Mouse (Mus musculus) liver, embryonic 13.5 days (tissue): ENCODE data around the gene Nudt4. TPM values are rescaled to one million over a fixed set of nuclear protein-coding genes. Genes with fewer than 3 reads are reported as not detected.

Source experiments
- ATAC-seq: fragments of 200-750 bp; cut with Nextera tagmentation; 2 replicates; pipeline ENCODE4 v1.8.0; 2017; ENCODE audit warnings: low read depth, mild to moderate bottlenecking, moderate number of reproducible peaks, moderate library complexity
- DNase-seq: peaks from one replicate; pipeline ENCODE4 v3.0.0; 2022
- H3K27ac ChIP-seq: fragments of 300-500 bp; sonication (generic); 2 replicates; pipeline ENCODE4 v1.5.1; 2015; ENCODE audit warnings: moderate library complexity, mild to moderate bottlenecking, inconsistent platforms
- H3K27me3 ChIP-seq: fragments of 300-500 bp; sonication (generic); 2 replicates; pipeline ENCODE4 v1.6.1; 2015; ENCODE audit warnings: mild to moderate bottlenecking, inconsistent platforms
- H3K36me3 ChIP-seq: fragments of 300-500 bp; sonication (generic); 2 replicates; pipeline ENCODE4 v1.6.1; 2015; ENCODE audit warnings: mild to moderate bottlenecking, inconsistent platforms
- H3K4me1 ChIP-seq: fragments of 300-500 bp; sonication (generic); replicated peaks from 2 replicates; pipeline ENCODE4 v1.6.1; 2015; ENCODE audit warnings: inconsistent platforms
- H3K4me2 ChIP-seq: fragments of 300-500 bp; sonication (generic); 2 replicates; pipeline ENCODE4 v1.6.1; 2015; ENCODE audit warnings: inconsistent platforms, mild to moderate bottlenecking, moderate library complexity
- H3K4me3 ChIP-seq: fragments of 300-500 bp; sonication (generic); replicated peaks from 2 replicates; pipeline ENCODE4 v1.5.1; 2015; ENCODE audit warnings: mild to moderate bottlenecking, inconsistent platforms
- H3K9ac ChIP-seq: fragments of 300-500 bp; sonication (generic); 2 replicates; pipeline ENCODE4 v1.6.1; 2015; ENCODE audit warnings: mild to moderate bottlenecking, inconsistent platforms
- H3K9me3 ChIP-seq: fragments of 300-500 bp; sonication (generic); replicated peaks from 2 replicates; pipeline ENCODE4 v1.6.1; 2016; ENCODE audit warnings: inconsistent platforms
- WGBS: fragments of 180-500 bp; shearing (Covaris S2); methylation state at CpG from one replicate; pipeline ENCODE4 v1.1.7; 2015; ENCODE audit not compliant: insufficient replicate concordance; 5-methylcytosine and 5-hydroxymethylcytosine counted together
- polyA plus RNA-seq: library from polyadenylated mRNA; unstranded; fragments of >200 nt; fragmentation: Nextera tagmentation; extraction: Ambion mirVana; gene quantifications from 2 replicates; pipeline ENCODE4 v1.2.1, GENCODE M21; 2015

The Nudt4 gene
- 81.7 and 96.5 TPM in 2 replicates for polyA plus RNA-seq

GRCm38 (mm10) chr10:95563851-95564845, at the start of gene Nudt4:
Gene Nudt4, minus strand, starts transcription at chr10:95564146.
- H3K4me3 ChIP-seq = peak within 1 kb of the TSS; percentile 100
- no peaks in the 10 kb centered on the region for H3K27me3 ChIP-seq
- peaks cover 74% of the 10 kb centered on the region for H3K4me1 ChIP-seq
- H3K27ac ChIP-seq = peak within 1 kb of the TSS; percentile 94
- peaks cover 24% of the 10 kb centered on the region for H3K36me3 ChIP-seq
- 2% methylated on average over 65 of the region's 97 CpGs for WGBS
- DNase-seq (peak; percentile 77), ATAC-seq (peak; percentile 90)
- H3K9me3 ChIP-seq = no peaks in the 10 kb centered on the region
- peak within 1 kb of the TSS; percentile 77 for H3K4me2 ChIP-seq
- peak within 1 kb of the TSS; percentile 100 for H3K9ac ChIP-seq

DNA sequence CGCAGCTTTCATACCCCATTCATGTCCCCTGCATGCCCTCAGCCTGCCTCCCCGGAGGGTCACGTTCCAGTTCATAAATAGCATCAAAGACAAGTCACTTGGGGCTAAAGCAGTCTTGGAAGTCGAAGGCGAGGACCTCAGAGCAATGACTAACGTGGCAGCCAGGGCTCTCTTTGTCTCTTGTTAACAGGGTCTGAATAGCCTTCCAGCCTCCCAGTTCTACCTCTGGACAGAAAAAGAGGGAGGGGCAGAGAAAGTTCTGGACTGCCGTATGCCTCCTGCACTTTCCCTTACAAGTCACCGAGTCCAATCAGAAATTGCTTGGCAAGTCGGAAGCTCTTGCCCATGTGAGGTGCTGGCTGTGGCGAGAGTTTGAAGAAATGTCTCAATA, 47.4 kb upstream of the Nudt4 start:
- WGBS = 61% methylated on average over 10 of the region's 10 CpGs

GRCm38 (mm10) chr10:95610666-95611330, 46.9 kb upstream of the Nudt4 start:
- peaks cover 2% of the 10 kb centered on the region; the same call in 1 of the 2 replicates for H3K4me1 ChIP-seq
- H3K36me3 ChIP-seq = no peaks in the 10 kb centered on the region
- H3K9me3 ChIP-seq = no peaks in the 10 kb centered on the region
- WGBS = 62% methylated on average over 16 of the region's 16 CpGs
- ATAC-seq = peak; percentile 41; the same call in 1 of the 2 replicates
- no peak overlapping the region for H3K4me2 ChIP-seq
- H3K27me3 ChIP-seq = peaks cover 6% of the 10 kb centered on the region; the same call in 1 of the 2 replicates
- H3K27ac ChIP-seq = no peak overlapping the region
- no peak overlapping the region for H3K4me3 ChIP-seq
- no peak overlapping the region for H3K9ac ChIP-seq
- DNase-seq = no peak

More for the DNA sequence above, 47.4 kb upstream of the Nudt4 start:
- DNase-seq (no peak), ATAC-seq (no peak)
- Histone ChIP-seq H3K9me3 (no peaks in the 10 kb centered on the region), H3K27ac (no peak overlapping the region), H3K4me3 (no peak overlapping the region), H3K9ac (no peak overlapping the region), H3K4me1 (peaks cover 2% of the 10 kb centered on the region; the same call in 1 of the 2 replicates), H3K27me3 (peaks cover 10% of the 10 kb centered on the region), H3K36me3 (no peaks in the 10 kb centered on the region), H3K4me2 (no peak overlapping the region)

GRCm38 (mm10) chr10:95604979-95605613, 41.1 kb upstream of the Nudt4 start:
- Histone ChIP-seq H3K36me3 (no peaks in the 10 kb centered on the region), H3K9ac (no peak overlapping the region), H3K27ac (no peak overlapping the region), H3K4me2 (no peak overlapping the region), H3K4me1 (peaks cover 9% of the 10 kb centered on the region; the same call in 1 of the 2 replicates), H3K4me3 (no peak overlapping the region), H3K27me3 (peaks cover 4% of the 10 kb centered on the region; the same call in 1 of the 2 replicates), H3K9me3 (no peaks in the 10 kb centered on the region)
- DNase-seq (no peak), ATAC-seq (no peak)
- WGBS = 45% methylated on average over 22 of the region's 22 CpGs

GRCm38 (mm10) chr10:95600527-95600926, 36.6 kb upstream of the Nudt4 start:
- DNase-seq = no peak
- no peak for ATAC-seq
- no peak overlapping the region for H3K4me2 ChIP-seq
- WGBS = 43% methylated on average over 5 of the region's 5 CpGs
- no peaks in the 10 kb centered on the region for H3K9me3 ChIP-seq
- no peak overlapping the region for H3K27ac ChIP-seq
- H3K36me3 ChIP-seq = no peaks in the 10 kb centered on the region
- no peaks in the 10 kb centered on the region for H3K27me3 ChIP-seq
- peaks cover 26% of the 10 kb centered on the region for H3K4me1 ChIP-seq
- no peak overlapping the region for H3K9ac ChIP-seq
- H3K4me3 ChIP-seq = no peak overlapping the region

GRCm38 (mm10) chr10:95599740-95600139, 35.8 kb upstream of the Nudt4 start:
- Histone ChIP-seq H3K9ac (no peak overlapping the region), H3K4me2 (no peak overlapping the region), H3K27me3 (no peaks in the 10 kb centered on the region), H3K9me3 (no peaks in the 10 kb centered on the region), H3K27ac (no peak overlapping the region), H3K36me3 (no peaks in the 10 kb centered on the region), H3K4me3 (no peak overlapping the region), H3K4me1 (peaks cover 20% of the 10 kb centered on the region)
- DNase-seq (no peak), ATAC-seq (no peak)
- WGBS = 68% methylated on average over 7 of the region's 7 CpGs

- 68% methylated on average over 15 of the region's 15 CpGs for WGBS
- H3K9me3 ChIP-seq = no peaks in the 10 kb centered on the region
- H3K9ac ChIP-seq = no peak overlapping the region
- H3K27me3 ChIP-seq = no peaks in the 10 kb centered on the region
- H3K4me1 ChIP-seq = peaks cover 29% of the 10 kb centered on the region
- no peak overlapping the region for H3K4me3 ChIP-seq
- H3K27ac ChIP-seq = no peak overlapping the region
- ATAC-seq (peak; percentile 49; the same call in 1 of the 2 replicates), DNase-seq (no peak)
- no peak overlapping the region for H3K4me2 ChIP-seq
- no peaks in the 10 kb centered on the region for H3K36me3 ChIP-seq
Observed at GRCm38 (mm10) chr10:95598056-95598587, 34.2 kb upstream of the Nudt4 start.

GRCm38 (mm10) chr10:95595852-95596639, 32.1 kb upstream of the Nudt4 start:
- WGBS = 45% methylated on average over 8 of the region's 8 CpGs
- Histone ChIP-seq H3K27me3 (no peaks in the 10 kb centered on the region), H3K9me3 (no peaks in the 10 kb centered on the region), H3K4me2 (no peak overlapping the region), H3K27ac (peak overlapping the region; percentile 2; the same call in 1 of the 2 replicates), H3K4me3 (no peak overlapping the region), H3K4me1 (peaks cover 29% of the 10 kb centered on the region), H3K36me3 (no peaks in the 10 kb centered on the region), H3K9ac (no peak overlapping the region; the same call in 1 of the 2 replicates)
- ATAC-seq (peak; percentile 35; the same call in 1 of the 2 replicates), DNase-seq (no peak)

DNA sequence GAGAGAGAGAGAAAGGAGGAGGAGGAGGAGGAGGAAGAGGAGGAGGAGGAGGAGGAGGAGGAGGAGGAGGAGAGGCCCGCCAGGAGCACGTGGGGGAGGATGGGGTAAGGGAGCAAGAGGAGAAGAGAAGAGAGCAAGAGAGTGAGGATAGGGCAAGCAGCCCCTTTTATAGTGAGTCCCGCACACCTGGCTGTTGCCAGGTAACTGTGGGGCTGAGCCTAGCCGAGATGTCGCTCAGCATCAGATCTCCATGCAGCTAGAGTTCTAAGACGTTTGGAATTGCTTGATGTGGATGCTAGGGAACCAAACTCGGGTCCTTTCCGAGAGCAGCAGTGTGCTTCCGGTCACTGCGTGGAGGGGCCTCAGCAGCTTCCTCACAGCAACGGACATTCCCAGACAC, 30.5 kb upstream of the Nudt4 start:
- H3K4me2 ChIP-seq = no peak overlapping the region
- H3K36me3 ChIP-seq = no peaks in the 10 kb centered on the region
- no peak overlapping the region for H3K27ac ChIP-seq
- H3K9ac ChIP-seq = no peak overlapping the region
- H3K4me1 ChIP-seq = peaks cover 26% of the 10 kb centered on the region
- no peaks in the 10 kb centered on the region for H3K27me3 ChIP-seq
- no peak for ATAC-seq
- no peaks in the 10 kb centered on the region for H3K9me3 ChIP-seq
- no peak for DNase-seq
- 49% methylated on average over 11 of the region's 11 CpGs for WGBS
- H3K4me3 ChIP-seq = no peak overlapping the region

GRCm38 (mm10) chr10:95591257-95591656, 27.3 kb upstream of the Nudt4 start:
- Histone ChIP-seq H3K36me3 (no peaks in the 10 kb centered on the region), H3K4me2 (no peak overlapping the region), H3K9me3 (no peaks in the 10 kb centered on the region), H3K27me3 (no peaks in the 10 kb centered on the region), H3K4me3 (no peak overlapping the region), H3K4me1 (peaks cover 16% of the 10 kb centered on the region), H3K9ac (no peak overlapping the region), H3K27ac (no peak overlapping the region)
- DNase-seq (no peak), ATAC-seq (no peak)
- 58% methylated on average over 4 of the region's 4 CpGs for WGBS
